Mouse (Mus musculus) urinary bladder, postnatal 36 days (tissue): ENCODE measurements around the gene Alad.

Experiments used
- DNase-seq, 2 experiments: peaks; one replicate each; pipeline ENCODE4 v3.0.0; 2022; ENCODE audit warnings: low spot score in 2 of 2, mixed read lengths in 1 of 2

The Alad gene

DNA sequence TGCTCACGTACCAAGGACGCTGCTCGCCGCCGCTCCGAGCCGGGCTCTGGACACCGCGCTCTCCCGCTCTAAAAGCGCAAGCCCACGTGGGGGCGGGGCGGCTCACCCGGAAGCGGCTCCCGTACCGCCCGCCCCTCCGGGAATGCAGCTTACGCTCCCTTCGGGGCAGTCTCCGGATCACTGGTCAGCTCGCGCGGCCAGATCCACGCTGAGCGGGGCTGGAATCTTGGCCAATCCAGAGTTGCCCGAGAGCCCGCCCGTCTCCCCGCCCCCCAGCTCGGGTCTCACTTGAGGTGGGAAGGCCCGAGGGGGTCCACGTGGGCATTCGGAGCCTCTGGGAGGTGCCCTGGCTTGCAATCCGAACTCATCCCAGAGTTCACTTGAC, at the start of gene Alad:
TSS of gene Alad (minus strand) at position 70 of the 385 bp plus-strand sequence.
- peak; percentile 85 to 89 for DNase-seq

DNA sequence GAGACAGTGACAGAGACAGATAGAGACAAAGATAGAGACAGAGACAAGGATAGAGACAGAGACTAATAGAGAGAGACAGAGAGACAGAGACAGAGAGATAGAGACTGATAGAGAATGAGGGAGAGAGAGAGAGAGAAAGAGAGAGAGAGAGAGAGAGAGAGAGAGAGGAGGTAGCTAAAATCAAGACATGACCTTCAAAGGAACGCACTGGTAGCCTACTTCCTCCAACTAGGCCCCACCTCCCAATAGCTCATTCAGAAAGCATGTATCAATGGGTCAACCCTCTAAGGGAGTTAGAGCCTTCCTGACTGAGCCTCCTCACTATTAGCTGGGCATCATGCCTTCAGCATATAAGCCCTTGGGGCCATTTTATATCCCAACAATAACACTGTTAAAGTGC, 48.6 kb upstream of the Alad start:
- no peak for DNase-seq

DNA sequence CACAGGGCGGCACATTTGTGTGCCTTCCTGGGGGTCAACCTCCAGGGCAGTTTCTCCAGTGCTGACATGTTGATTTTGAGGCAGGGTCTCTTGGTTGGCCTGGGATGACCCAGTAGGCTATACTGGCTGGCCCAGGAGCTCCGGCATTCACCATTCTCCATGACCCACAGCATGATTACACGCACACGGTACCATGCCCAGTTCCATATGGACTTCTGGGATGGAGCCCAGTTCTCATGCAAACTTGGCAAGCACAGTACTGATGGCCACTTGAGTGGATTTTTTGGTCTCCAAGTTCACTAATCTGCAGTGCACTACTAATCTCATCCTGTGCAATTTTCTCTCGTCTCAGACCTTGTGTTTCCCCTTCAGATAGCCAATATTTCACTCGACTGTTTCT, 48.0 kb upstream of the Alad start:
- DNase-seq: no peak

DNA sequence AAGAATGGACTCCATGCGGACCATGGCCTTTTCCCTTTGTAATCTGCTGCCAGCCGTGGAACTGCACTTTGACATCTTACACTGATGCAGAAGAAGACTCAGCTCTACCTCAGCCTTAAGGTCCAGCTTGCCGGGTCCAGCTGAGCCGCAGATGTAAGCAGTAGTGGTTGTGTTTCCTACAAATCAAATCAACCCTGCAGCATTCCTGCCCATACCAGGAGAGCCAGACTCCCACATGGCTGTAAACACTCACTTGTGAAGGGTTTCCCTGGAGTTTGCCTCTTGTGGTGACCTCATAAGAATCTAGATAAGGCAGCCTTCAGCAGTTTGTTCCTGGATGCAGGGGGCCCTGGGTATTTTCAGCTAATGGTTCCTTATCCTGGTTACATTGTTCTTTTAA, 46.8 kb upstream of the Alad start:
- no peak for DNase-seq

DNA sequence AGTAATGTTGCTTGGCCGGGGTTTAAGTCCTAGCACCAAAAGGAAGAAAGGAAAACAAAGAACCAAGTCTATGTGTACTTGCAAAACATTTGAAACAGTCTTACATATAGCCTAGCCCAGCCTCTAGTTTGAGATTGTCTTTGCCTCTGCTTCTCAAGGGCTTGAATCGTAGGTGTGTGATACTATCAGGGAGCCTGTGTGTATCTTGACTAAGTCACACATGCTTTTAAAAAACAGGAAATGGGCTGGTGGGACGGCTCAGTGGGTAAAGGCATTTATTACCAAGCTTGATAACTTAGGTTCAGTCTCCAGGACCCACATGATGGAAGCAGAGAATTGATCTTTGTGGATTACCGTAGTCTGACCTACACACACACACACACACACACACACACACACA, 42.3 kb upstream of the Alad start:
- no peak for DNase-seq

DNA sequence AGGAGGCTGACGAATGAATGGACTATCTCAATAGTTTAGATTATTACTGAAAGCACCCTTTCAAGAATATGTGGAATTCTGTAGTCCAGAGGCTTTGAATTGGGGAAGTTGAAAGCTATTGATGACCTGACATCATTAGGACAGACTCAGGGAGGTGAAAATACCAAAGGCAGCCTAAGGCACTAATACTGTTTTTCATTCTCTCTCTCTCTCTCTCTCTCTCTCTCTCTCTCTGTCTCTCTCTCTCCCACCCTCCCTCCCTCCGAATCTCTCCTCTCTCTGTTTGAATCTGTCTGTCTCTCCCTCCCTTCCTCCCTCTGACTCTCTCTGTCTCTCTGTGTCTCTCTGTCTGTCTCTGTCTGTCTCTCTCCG, 41.9 kb upstream of the Alad start:
- DNase-seq: no peak

DNA sequence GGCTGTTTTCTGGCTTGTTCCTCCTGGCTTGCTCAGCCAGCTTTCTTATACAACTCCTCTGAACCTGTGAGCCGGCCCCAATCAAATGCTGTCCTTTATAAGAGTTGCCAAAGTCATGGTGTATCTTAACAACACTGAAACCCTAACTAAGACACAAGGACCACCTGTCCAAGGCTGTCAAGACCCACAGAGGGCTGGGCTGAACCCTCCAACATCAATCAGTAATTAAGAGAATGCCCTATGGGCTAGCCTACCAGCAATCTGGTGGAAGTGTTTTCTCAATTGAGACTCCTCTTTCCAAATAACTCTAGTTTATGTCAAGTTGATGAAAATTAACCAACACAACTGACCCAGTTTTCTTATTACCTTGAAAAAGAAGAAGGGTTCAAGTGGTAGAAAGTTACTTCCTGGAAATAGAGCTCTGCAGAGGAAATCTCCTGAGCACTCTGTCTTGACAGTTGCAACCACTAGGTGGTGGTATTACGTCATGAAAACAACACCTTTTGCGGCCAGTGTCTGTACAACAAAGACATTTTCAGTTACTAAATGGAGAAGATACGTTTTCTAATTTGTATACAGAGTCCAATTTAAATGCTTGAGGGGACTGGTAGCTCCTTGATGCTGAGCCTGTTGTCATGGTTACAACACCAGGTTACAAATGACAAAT, 41.4 kb upstream of the Alad start:
- DNase-seq: peak; percentile 58 to 70

DNA sequence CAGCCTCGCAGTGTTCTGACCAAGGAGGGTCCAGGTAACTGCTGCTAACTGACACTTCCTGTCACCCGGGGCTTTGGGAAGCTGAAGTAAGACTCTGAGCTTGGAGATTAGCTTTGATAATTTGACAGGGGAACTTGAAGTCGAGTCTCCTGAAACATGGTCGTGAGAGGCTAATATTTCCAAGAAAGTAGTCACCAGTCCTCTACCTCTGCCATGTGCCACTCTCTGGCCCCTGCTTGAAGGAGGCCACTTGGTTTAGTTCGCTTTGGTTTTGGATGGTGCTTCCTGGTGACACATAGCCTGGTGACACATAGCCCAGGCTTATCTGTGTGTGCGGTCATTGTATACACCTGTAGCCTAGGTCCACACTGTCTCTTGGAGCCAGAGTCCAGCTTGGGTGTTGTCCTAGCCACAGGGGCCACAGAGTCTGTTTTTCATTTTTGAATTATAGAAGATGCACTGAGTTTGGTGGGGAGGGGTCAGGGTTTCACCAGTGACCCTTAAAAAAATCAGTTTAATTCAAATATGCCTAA, 40.1 kb upstream of the Alad start, which contains the start of gene Rgs3:
TSS of gene Rgs3 (plus strand) at position 51 of the 533 bp plus-strand sequence.
- DNase-seq: no peak

DNA sequence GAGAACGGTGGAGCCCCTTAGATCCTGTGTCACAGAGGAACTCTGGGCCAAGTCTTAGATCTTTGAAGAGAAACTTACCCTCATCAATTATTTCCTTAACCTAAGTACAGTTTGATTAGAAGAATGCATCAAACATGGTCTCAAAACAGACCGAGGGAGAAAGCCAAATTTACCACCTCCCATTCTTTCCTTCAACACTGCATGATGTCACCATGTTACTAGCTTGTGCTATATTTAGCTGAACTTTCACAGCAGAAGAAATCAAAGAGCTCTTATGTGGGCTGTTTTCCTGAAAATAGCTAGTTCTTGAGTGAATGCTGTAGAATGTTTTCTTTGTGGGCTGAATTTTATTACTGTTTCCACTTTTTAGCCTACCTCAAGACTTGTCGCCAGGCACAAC, 37.7 kb upstream of the Alad start:
- no peak for DNase-seq

DNA sequence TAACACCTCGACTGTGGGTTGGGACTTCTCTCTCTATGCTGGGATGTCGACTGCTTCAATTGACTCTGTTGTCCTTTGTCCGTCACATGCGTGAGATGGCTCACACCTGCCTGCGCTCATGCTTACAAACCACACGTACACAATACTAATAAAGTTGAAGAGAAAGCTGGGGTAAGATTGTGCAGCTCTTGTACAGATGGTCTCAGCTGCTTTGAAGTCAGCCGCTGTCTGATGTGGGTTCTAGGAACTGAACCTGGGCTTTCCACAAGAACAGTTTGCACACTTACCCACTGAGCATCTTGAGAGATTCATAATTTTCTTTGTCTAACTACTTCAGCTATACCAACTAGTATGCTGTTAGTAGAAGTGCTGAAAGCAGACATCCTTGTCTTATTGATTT, 32.2 kb upstream of the Alad start:
- DNase-seq: no peak

DNA sequence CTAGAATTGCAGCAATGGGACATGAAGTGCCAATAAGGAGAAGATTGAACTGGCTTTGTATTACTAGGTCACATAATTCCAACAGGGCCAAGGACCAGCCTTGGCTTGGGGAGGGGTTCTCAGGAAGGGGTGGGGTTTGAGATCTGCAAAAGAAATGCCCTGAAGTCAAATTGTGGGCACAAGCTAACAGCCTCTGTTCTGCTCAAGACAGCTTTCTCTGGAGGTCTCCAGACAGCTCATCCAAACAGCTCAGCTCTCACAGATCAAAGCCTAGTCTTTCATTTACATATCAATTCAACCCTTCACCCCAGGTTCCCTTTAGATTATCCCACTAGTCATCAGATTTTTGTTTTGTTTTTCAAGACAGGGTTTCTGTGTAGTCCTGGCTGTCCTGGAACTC, 25.1 kb upstream of the Alad start:
- no peak for DNase-seq

DNA sequence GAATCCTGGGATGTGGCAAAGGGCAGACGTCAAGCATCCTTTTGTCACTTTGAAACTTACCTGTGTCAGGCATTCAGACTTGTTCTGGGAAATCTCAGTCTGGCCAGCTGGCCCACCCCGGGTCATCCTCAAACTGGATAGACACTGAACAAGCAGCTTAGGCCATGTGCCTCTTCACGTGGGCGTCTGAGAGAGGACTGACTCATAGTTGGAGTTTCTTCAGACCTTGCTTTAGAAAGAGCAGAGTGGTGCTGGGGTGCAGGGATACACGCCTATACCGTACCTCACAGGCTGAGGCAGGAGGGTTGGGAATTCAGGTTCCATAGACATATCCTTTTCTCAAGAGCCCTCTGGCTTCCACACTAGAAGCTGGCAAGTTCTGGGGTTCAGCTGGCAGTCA, 24.1 kb upstream of the Alad start:
- DNase-seq: no peak

DNA sequence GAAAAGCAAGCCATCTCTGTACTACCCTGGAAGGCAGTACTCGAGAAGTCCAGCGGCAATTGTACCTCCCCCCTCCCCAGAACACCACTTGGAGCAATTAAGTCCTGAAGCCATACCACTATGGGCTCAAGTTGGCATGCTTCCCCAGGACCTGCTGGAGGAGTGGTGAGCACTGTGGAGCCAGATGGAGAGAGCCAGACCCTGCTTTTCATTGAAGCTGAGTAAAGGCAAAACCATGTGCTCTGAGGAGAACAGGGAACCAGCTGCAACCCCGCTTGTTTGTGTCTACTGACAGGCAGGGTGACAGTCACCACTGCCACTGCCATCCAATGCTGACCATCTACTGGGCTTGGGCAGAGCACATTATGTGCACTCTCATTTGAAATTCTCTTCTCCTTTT, 22.1 kb upstream of the Alad start:
- no peak for DNase-seq

DNA sequence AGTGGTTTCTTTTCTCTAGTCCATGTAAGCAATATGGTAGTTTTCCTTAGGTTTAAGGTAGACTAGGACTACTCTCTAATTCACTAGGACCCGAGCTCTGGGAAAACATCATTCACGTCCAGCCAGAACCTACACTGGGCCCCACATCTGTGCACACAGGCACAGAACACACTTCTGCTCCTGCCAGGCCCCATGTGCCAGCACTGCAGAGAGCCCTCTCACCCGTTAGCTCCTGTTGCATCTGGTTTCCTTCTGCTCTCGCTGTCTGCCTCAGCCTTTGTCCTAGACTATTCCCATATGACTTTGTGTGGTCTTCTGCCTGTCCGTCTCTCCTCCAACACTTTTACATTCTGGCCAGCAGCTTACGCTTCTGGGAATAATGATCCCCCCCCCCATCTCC, 14.0 kb upstream of the Alad start:
- no peak for DNase-seq

DNA sequence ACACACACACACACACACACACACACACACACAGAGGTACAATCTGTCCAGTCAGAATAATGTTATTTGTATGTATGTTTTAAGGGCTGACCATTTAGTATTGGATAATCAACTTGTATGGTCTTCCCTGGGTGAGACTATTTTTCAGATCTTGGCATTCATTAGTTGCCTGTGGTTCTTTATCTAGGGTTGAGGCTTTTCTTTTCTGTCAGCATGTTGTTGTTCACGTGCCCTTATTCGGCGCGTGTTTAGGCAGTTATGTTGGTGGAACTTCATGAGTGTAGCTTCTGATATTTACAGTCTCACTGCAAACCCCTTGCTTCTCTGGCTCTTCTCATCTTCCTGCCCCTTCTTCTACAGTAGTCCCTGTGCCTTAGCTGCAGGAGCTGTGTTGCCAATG, 7.9 kb upstream of the Alad start:
- no peak for DNase-seq

DNA sequence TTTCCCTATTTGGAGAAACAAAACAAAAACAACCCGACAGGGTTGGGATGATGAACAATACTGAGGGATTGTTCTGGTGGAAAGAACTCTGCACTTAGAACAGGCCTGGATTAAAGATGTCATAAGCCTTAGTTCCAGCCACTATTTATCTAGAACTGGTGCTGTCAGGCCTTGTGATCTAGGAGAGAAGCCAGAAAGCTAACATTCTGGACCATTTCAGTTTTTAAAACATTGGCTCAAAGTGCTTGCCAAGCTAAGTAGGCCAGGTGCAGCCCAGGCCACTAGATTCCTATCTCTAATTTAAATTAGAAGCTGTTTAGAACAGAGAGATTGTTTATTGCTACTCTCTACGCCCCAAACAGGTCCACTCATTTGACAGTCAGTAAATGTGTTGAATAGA, 6.5 kb upstream of the Alad start:
- DNase-seq: no peak

DNA sequence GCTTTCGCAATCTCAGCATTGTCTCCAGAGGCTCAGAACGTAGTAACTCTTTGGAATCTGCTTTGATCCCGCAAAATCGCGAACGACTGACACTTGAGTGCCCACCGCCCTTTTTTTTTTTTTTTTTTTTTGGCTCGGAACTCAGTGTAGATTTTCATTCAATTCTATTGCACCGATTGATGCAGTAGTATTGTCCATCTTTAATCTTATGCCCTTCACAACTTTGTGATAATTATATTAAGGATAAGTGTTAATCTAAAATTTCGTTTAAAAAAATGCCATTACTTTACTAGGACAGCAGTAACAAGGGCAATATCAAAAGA, 5.7 kb upstream of the Alad start:
- no peak for DNase-seq

DNA sequence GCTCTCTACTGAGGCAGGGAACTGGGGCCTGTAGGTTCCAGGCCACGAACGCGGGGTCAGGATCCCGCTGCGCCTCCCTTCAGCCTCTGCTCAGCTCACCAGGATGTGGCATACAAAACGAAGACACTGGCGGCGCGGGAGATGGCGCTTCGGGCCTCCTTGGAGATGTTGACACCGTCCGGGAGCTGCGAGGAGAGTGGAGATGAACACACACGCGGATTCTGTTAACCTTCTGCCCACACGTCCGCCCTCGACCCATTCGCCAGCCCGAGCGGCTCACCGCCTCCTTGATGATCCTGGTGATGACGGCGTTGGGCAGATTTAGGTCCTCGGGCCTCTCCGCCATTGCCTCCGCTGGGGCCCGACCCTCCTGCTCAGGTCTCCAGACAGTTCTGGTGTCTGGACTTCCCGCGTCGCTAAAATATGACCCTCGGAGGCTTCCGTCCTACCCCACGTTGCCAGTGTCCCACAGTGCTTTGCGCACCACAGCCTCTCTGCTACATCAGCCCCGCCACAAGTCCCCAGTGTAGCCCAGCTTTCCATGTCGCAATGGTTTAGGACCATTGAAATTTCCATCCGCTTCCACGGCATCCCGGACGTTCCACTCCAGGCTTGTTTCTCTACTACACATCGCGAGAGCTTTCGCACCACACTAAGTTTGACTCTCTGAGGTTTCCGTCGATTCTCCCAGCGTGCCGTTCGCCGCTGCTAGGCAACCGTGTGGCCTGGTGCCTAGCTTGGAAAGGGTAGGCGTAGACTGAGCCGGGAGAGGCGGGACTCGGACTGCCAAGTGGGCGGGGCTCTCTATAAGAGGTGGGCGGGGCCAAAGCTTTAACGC, 5.2 kb upstream of the Alad start, which contains the start of the genes Pole3 and 4933430I17Rik:
TSS of gene Pole3 (minus strand) at position 418 of the 838 bp plus-strand sequence.
TSS of gene 4933430I17Rik (plus strand) at position 719 of the 838 bp plus-strand sequence.
- DNase-seq: peak; percentile 94 to 97

DNA sequence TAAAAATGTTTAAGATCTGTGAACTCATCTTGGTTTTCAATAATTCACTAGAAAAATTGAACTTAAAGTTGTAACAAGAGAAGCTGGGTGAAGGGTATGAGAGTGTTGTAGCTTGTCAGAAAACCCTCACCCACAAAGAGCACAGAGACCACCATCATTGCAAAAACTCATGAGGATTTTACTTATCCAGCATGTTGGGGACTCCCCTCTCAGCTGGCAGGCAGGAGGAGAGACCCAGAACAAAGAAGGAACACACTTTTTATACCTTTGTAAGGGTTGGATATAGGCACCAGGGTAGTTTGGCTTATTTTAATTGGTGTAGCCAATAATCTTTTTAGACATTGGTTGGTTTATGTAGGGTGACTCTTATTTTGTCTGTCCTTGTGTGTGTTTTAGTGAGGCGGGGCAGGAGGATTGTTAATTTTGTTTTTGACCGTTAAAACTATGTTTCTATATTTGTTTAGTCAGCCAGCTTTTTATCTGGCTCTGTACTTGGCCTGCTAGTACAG, 1.2 kb upstream of the Alad start:
- DNase-seq: no peak

DNA sequence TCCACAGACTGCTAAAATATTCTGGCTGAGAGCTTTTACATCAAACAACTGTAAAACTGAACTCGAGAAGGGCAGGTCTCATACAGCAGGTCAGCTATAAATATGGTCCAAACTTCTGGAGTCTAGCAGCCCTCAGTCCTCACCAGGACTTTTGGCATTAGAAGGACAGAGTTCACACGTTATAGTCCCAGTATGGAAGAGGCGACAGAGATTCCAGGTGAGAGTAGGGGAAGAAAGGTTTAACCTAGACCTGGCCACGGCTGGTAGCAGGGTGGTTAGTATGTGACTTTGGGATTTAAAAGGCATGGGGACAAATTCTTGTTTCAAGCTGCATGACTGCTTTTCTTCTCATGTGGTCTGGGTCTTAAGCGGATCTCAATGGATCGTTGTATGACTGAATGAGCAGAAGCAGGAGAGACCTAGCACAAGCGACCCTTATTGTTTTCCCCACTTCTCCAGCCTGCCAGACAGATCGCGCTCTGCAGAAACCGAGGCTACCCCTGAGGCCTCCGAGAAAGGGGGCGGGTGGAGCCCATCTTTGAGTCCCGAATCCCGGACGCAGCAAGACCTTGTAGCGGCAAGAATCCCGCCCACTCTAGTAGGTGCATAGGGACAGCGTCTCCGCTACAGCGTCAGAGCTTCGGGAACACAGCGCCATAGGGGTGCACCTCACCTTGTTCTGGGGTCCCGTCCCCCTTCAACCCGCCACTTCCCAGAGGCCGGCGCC, 433 bp downstream of the Alad start:
- DNase-seq: no peak

DNA sequence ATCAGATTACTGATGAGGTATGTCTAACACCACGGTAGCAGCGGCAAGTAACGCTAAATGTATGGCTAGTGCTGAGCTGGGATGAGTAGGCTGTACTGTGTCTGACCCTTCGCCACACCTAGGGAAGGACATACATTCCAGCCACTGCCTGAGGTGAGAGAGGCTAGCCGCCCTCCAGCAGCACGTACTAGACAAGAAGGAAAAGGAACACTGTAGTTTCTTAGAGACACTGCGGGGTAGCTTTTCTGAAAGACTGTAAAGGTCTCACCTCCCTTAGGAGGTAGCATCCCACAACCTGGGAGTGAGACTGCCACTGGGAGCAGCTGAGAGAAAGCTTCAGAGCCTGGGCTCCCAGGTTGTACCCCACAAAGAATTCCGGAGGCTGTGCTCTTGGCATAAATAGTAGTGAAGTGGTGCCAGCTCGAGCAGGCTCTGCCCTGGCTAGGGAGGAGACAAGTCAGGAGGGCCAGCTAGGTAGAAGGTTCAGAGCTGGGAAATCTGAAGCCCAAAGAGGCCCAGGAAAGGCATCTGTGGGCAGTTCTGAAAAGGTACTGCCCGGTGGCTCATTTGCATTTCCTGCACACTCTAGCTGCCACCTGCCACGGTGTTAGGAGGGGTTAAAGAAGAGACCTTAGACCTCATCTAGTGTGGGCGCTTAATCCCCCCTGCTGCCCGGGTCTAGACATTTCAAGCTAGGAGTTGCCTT, 1.1 kb downstream of the Alad start:
- DNase-seq: peak in 1 of 2 experiments; percentile 65
